Mouse (Mus musculus): Measurements from ENCODE around the gene Sept9. TPM values are rescaled to one million over a fixed set of nuclear protein-coding genes. Genes with fewer than 3 reads are reported as not detected.

The Sept9 gene
- total RNA-seq, 2 experiments from 2014 or later, result 106 to 110 TPM

DNA sequence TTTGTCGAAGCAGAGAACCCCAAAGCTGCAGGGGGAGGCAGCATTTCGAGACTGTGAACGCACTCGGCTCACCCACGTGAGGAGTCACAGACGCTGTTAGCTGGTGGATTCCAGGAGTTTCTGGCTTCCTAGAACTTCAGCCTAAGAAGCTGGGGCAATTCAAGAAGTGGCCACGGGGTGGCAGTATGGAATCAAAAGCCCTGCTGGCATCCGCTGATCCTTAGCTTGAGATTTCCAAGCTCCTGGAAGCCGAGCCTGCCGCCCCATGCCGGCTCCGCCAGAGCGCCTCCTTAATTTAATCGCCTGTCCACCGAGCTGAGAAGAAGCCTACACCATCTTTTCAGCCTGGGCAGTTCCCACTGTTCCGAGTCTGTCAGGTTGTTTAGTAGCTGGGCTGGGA, 185.4 kb downstream of the Sept9 start:
- peak; percentile 90 to 91 for DNase-seq

DNA sequence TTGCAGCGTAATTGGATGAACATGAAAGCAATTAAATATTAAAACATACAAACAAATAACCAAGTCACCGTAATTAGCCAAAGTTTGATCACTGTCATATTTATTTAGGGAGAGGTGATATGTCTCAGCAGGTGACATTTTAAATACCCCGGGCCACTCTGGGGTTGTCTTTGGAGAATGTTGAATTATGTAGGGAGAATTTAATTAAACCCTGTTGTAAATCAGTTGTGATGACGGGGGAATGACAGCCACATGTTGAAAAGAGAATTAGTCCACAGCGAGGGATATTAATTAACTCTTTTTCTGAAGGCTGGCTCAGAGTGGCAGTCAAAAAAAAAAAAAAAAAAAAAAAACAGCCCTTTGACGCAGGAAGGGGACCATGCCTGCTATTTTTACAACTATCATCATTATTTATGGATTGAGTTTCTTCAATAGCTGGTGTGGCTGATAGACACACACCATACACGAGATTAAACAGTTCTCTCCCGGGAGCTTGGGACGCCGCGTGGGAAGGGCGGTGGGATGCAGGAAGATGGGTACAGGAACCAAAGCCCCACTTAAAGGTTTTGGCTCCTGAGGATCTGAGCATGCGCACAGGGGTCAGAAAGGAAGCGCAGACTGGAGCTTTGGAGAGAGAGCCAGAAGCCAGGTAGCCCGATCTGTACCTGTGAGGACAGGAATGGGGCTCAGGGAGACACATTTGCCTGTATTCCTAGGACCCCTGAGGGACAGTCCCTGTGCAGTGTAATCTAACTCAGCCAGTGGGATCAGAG, 186.1 kb downstream of the Sept9 start:
- DNase-seq, result no peak

DNA sequence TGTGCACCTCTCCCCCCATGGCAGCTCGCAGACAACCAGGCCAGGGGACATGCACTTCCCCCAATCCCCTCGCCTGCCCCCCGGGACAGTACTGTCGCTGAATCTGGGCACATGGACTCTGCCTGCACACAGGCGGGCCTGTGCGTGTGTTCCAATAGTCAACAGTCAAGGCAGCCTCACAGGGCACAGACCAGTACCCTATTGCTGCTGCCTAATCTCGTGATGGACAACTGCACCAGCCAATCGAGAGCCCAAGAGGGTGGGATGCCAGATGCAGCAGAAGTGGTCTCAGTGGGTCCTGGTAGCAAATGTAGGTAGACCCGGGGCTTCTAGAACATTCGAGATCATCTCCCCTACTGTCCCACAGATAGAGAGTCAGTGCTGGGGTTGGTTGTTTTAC, 187.8 kb downstream of the Sept9 start:
- DNase-seq, result no peak

DNA sequence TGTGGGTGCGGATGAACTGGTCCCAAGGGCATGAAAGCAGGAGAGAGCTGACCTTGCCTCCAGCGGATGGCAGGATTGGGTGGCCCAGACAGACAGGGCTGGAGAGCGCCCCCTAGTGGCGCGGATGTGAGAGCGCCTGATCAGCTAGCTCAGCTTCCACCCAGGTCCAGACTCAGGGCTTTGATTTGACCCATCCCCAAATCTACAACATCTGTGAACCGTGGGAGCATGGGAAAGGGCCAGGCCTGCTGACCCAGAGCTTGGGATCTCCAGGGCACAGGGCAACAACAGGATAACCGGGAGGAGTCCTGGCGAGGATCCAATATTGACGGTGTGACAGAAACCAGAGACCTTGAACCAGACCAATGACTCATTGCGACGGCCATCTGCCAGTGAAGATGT, 190.5 kb downstream of the Sept9 start:
- no peak for DNase-seq

DNA sequence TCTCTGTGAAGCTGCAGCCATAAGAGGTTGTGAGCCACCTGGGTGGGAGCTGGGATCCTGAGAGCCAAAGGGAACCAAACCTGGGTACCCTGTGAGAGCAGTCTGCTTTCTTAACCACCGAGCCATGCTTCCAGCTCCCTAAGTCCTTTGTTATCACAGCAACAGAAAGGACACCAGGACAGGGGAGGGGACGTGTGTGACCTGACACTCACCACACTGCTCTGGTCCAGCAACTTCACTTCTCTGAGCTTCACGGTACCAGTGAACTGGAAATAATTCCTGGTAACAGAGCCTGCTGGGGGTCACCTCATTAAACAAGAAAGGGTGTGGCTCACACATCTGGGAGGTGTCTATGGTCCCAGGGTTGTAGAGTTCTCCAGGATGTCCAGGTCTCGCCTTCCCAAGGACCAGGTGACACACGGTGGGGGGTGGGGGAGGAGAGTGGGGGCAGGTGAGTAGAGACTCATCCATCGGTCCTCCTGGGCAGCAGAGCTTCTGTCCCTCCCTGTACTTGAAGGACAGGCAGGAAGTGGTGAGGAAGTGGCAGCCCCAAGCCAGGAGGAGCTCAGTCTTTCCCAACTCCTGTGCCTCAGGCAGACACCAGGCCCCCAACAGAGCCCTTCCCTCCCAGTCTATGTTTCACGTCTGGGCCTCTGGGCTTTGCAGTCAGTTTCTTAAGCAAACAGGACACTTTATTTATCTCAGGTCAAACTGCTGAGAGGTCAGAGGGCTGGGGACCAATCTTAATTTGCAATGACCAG, 191.5 kb downstream of the Sept9 start:
- DNase-seq, result no peak

DNA sequence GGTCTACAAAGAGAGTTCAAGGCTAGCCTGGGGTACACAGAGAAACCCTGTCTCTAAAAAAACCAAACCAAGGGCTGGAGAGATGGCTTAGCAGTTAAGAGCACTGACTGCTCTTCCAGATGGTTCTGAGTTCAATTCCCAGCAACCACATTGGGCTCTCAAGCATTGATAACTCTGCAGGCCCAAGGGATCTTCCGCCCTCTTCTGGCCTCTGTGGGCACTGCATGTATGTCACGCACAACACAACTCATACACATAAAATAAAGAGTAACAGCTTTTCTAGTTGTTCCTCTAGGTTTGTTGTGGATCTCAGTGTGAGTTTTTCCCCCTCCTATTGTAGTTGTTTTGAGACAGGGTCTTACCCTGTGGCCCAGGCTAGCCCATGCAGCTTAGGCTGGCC, 192.8 kb downstream of the Sept9 start:
- no peak for DNase-seq

DNA sequence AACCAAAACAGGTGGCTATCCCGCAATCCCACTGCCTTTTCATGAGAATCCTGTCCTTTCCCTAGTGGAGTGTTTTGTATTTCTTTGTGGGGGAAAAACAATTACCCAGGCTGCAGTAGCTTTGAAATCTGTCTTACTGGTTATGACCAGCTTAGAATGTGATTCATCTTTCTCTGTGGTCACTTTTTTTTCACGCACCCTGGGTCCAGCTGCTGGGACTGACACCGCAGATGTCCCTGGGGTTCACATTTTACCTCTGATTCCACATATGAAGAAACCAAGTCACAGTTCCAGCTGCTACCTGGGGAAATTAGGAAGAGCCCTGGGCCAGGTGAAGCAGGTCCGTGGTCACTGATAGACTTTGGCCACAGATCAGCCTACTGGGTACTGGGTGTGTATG, 194.3 kb downstream of the Sept9 start:
- DNase-seq, result no peak

DNA sequence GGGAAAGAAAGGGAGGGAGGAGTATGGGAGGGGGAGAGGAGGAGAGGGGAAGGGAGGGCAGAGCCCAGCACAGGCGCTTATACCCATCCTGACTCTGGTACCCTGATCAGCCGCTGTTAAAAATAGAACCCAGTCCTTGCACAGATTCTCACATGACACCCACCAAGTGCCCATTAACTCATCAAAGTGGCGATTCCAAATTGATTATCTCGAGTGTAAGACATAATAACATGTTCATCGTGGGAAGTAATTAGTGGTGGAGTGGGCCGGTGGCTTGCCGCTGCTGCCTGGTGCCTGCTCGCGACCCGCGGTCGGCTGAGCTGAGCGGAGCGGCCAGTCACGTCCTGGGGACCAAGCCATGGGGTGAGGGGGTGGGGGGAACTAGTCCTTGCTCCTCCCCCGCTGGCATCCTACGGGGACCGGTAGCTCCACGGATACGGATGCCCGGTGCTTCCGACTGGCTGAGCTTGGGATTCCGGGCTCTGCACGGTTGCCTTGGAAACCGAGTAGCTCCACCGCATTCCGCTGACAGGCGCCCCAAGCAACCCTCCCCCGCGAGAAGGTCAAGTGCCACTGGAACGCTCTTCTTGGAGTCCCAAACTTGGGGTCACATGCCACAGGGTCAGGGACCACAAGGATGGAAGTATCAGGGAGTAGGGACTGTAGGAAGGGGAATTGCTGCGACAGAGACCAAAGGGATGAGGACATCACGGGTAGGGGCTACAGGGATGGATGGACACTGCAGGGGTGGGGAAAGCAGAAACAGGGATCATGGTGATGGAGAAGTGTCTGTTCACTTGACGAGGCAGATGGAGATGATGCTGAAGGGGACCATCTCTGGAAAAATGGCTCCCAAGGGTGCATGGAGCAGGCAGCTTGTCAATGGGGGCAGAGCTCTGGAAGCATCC, 195.0 kb downstream of the Sept9 start:
- DNase-seq, result peak; percentile 60 to 67

DNA sequence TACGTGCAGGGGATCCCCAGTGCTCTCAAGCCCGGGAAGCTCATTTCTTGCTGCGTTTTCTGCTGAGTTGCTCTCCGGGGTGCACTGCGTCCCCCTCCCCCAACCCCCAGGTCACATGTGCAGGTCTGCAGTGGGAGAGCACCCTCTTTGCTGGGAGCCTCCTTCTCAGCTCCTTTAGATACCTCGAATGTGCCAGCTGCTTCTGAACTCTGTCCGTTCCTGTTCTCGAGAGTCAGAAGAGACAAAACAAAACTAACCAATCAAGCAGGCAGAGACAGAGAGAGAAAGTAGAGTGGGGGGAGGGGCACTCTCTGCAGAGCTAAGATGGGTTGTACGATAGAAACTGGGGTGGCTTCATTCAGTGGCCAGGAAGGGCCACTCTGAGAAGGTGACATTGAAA, 195.8 kb downstream of the Sept9 start:
- no peak for DNase-seq

DNA sequence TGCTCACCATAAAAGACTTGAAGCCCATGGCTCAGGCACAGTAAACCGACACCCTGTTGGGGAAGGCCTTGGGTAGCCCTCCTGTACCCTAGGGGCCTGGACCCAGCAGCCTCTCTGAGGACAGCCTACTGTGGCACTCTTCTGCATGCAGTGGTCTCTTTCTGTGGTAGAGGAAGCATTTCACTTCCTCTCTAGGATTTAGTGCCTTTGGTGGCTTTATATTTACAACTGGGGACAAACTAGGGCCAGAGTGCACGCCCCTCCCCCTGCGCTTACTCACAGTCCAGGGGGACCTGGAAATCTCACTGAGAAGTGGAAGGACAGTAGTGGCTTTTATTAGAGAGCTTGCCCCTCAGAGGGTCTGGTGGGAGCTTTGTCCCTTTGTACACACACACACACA, 197.5 kb downstream of the Sept9 start:
- DNase-seq, result no peak

DNA sequence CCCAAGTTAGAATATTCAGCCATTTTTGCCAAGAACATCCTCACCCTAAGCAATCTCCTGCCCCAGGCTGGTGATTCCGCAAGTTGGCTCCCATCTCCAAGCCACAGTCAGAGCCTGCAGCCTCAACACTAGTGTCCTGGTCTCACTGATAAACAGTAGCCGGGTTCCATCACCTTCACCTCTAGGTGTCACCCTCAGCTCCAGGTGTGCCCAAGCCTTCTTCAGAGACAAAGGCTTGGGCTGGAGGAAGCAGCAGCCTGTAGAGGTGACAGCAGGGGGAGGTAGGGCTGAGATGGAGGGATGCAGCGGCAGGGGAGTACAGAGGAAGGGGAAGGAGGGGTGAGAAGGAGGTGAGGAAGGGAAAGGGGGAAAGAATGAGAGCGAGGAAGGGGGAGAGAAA, 198.3 kb downstream of the Sept9 start:
- DNase-seq, result no peak

DNA sequence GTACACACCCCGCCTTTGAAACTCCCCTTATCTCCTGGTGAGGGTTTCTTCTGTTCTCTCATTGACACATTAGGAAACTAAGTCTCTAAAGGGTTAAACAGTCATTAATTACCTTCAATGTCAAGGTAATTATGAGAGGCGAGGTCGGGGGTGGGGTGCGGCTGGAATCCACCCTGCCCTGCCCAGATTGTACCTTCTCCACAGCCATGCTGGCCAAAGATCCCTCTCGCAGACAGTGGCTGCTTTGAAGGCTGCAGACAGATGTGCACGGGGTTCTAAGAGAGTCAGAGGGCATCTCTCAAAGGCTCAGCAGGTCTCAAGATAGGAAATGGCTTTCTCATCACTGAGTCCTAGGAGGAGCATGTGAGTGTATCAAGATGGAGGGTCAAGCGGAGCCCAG, 198.7 kb downstream of the Sept9 start:
- DNase-seq, result no peak

DNA sequence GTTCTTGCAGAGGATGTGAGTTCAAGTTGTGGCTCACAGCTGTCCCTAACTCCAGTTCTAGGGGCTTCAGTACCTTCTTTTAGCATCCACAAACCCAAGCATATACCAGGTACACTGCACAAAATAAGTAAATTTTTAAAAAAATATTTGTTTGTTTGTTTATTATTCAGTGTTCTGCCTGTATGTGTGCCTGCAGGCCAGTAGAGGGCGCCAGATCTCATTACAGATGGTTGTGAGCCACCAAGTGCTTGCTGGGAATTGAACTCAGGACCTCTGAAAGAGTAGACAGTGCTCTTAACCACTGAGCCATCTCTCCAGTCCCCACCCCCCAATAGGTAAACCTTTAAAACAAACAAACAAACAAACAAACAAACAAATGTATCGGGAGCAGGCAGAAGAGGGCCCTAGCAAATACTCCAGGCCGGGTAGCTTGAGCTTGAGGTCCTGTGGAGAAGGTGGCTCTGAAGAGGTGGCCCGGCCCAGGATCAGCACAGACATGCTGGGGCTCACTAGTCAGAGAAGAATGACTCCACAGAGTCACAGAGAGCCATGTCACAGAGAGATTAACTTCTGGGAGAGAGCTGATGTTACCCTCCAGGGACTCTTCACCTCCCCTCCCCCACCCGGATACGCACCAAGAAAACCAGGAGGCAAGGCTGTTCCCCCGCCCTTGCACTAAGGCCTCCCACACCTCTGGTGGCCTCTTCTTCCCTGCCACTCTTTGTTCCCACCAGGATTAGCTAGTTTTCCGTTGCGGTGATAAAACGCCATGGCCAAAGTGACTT, 202.3 kb downstream of the Sept9 start:
- no peak for DNase-seq

DNA sequence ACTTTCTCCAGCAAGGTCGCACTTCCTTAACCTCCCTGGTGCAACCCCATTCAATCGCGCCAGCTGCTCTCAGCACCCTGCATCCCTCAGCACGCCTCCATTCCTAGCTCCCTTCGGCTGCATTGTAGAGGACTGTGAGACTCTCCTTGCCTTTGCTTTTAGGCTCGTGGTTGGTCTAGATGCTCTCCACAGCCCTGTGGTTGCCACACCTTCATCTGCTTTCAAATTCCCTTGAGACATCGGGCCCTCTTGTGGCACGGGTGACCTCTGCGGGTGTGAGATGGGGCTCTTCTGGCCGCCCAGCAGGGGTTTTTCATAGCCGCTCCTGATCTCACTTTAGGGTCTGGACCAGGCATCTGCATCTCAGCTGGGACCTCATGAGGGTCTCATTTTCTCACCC, 203.1 kb downstream of the Sept9 start:
- no peak for DNase-seq

DNA sequence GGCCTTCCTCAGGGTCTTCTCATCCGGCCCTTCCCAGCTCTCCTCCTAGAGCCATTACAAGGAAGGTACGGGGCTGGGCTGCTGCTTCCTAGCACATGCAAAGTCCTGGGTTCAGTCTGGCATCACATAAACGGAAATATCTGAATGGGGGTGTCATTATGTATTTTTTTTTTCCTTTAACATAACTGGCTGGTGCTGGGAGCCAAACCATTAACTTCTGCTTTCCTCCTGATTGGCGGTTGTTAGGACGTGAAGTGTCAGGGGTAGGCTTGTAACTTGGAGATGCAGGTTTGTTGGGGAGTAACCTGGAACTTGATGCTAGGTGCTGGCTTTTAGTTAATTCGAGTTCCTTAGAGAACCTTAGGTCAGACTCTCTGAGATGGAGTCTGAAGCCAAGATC, 203.6 kb downstream of the Sept9 start:
- DNase-seq, result no peak

DNA sequence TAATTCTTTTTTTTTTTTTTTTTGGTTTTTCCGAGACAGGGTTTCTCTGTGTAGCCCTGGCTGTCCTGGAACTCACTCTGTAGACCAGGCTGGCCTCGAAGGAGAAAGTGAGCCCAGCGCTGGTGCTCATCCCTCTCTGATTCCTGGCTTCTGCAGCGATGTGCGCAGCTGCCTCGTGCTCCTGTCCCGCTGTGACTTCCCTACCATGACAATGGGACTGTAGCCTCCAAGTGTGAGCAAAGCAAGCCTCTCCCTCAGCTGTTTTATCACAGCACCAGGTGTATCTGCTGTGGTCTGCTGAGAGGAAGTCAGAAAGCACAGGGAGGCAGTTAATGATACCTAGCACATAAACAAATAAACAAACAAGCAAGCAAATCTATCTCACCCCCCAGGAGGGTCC, 204.3 kb downstream of the Sept9 start:
- DNase-seq, result no peak

DNA sequence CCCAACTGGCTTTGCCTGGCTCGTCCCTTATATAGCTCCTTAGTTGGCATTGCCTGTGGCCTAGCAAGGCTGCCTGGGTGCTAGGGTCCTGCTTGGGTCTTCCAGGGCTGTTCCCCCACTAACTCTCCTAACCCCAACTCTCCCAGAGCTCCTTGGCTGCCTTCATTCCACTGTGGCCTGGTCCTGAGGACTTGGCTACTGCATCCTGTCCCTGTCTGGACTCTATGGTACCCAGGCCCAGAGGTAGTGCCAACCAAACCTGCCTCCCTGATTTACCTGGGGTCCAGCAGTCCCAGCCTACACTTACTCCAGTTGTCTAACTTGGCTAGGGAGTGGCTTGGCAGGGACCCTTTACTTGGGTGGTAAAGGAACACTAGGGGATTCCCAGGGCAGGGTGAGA, 207.2 kb downstream of the Sept9 start:
- DNase-seq, result no peak

DNA sequence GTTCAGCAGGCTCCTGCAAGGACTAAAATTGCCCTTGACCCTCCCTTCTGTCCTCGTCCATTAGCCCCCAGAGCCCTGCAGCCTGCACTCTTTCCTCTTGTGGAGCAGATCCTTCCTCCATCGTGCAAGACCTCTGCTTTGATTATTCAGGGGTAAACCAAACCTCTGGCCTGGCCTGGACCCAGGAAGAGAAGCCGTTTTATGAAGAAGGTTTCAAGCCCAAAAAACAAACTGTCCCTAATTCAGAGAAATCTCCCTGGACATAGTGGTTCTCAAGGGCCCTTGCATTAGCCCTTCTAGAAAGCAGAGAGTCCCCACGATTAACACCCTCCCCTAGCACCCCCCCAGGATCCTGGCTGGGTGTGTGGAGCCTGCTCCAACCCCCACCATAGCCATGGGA, 207.7 kb downstream of the Sept9 start:
- no peak for DNase-seq

DNA sequence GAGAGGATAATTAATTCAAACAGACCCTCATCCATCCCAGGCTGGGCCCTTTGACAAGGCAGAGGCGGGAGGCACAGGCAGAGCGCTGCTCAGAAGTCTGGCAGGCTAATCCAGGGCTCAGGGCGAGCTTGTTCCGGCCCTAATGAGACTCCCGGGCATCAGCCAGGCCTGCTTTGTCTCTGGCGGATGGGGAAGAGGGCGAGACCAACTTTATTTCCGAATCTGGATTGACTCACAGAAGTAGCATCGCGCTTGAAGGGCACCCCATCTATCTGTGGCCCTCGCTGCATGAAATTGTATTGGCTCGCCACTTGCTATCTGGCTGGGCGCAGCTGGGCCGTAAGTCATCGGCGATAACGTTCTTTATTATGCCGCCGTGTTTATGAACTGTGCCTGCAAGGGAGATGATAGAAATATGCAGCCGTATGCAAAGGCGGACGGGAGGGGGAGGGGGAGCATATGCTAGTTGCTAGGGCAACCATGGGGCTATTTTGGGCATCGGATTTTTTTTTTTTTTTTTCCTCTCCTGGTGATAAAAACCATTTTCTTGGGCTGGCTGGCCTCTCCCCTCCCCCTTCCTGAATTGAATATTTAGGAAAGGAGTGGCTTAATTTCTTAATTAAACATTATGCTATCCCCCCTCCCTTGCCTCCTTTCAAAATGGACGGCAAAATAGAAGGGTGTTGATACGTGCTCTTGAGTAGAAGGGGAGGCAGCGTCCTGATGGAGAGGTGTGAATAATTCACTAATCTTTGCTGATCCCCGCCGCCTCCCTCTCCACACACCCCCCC, 208.4 kb downstream of the Sept9 start:
- DNase-seq, result peak; percentile 74 to 79

DNA sequence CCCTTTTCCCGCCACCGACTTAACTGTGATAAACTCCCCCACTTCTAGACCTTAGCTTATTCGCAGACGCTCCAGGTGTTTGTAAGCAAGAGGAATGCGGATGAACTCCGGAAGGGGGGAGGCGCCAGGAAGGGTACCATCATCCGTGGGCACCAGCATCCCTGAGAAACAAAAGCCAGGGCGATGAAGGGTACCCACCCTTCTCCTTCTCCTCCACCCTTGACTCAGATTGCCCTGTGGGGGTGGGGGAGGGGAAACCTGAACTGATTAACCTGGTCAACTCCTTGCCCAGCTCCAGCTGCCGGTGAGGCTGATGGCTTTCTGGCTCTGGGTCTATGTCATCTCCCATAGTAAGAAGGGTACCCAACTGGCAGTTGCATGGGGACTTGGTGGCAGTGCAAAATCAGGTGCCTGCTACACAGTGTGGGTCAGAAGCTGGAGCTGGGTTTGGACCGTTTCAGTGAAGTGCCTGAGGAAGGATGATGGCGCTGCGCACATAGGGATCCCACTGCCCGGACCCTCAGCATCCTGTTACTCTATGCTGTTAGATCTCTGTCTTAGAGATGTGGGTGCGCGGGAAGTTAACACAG, 209.1 kb downstream of the Sept9 start:
- no peak for DNase-seq

DNA sequence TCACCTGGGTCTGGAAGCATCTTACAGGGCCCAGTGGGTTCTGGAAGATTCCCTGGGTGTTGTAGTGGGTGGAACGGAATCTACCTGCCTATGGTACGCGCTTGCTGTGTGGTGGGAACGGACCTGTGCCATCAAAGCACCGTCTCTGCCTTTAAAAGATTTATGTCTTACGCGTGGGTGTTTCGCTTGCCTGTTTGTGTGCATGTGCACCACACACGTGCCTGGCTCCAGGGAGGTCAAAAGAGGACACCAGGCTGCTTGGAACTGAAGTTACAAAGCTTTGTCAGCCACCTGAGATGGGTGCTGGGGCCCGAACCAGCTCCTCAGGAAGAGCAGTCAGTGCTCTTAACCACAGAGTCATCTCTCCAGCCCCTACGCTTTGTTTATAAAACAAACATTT, 209.9 kb downstream of the Sept9 start:
- DNase-seq, result no peak

Data from layer of hippocampus, postnatal 36 days (tissue).